Mouse (Mus musculus) v-Abl transformed pro-B cells (cell line): ENCODE data around the gene Rtcb.

Source experiments
- in situ Hi-C, 2 experiments: fragments of 400-800 bp; cut with MboI; formaldehyde crosslinking; loops; one replicate each; pipeline ENCODE4 v1.15.1; 2025; ENCODE audit not compliant: unreplicated experiment in 2 of 2

Gene Rtcb

GRCm38 (mm10) chr10:85951765-85952443 is 5.7 kb downstream of the Rtcb start:
- in situ Hi-C loops, result loop anchor here (5.0 to 10.0 kb wide), 2 partner anchors 35 to 77 kb away; partner anchors contain the start of gene Prdm4 (in 1 of the 2)

- in situ Hi-C loops, result loop anchor here (25.0 kb wide), 2 partner anchors 764 to 1164 kb away; partner anchors contain the start of genes Hsp90b1 (in 1 of the 2) and Ttc41 (in 1 of the 2)
Observed at GRCm38 (mm10) chr10:85948483-85949196, 9.0 kb downstream of the Rtcb start.

- in situ Hi-C loops, result loop anchor here (25.0 kb wide), 2 partner anchors 776 to 1176 kb away; partner anchors contain the start of genes Hsp90b1 (in 1 of the 2) and Ttc41 (in 1 of the 2)
Observed at GRCm38 (mm10) chr10:85936280-85936965, 21.2 kb downstream of the Rtcb start.

- in situ Hi-C loops, result loop anchor here (10.0 to 25.0 kb wide), 3 partner anchors 235 to 1182 kb away; partner anchors contain the start of genes Hsp90b1 (in 1 of the 2) and Ttc41 (in 1 of the 2)
Observed at GRCm38 (mm10) chr10:85929962-85930361, 27.7 kb downstream of the Rtcb start.

GRCm38 (mm10) chr10:85929208-85929591 is 28.4 kb downstream of the Rtcb start:
- in situ Hi-C loops, result loop anchor here (10.0 to 25.0 kb wide), 3 partner anchors 236 to 1183 kb away; partner anchors contain the start of genes Hsp90b1 (in 1 of the 2) and Ttc41 (in 1 of the 2)

- in situ Hi-C loops, result loop anchor here (10.0 to 25.0 kb wide), 3 partner anchors 236 to 1184 kb away; partner anchors contain the start of genes Hsp90b1 (in 1 of the 2) and Ttc41 (in 1 of the 2)
Observed at GRCm38 (mm10) chr10:85928499-85929207, 29.0 kb downstream of the Rtcb start.

- in situ Hi-C loops, result loop anchor here (10.0 to 25.0 kb wide), 3 partner anchors 237 to 1184 kb away; partner anchors contain the start of genes Hsp90b1 (in 1 of the 2) and Ttc41 (in 1 of the 2)
Observed at GRCm38 (mm10) chr10:85927676-85928445, 29.8 kb downstream of the Rtcb start, which contains the start of gene Ascl4. Ascl4 (plus strand) TSS chr10:85927681.

- in situ Hi-C loops, result loop anchor here in 1 of 2 experiments (5.0 to 25.0 kb wide), 2 partner anchors 36 to 729 kb away; partner anchors contain the start of gene Cry1
Observed at GRCm38 (mm10) chr10:85916498-85917309, 40.9 kb downstream of the Rtcb start, which contains the start of gene Prdm4. Prdm4 (minus strand) TSS chr10:85917142.
